Mouse (Mus musculus) stomach, embryonic 16.5 days (tissue): ENCODE data around the gene Kcnip2. TPM values are rescaled to one million over a fixed set of nuclear protein-coding genes. Genes with fewer than 3 reads are reported as not detected.

ENCODE experiments used
- ATAC-seq: fragments of 200-750 bp; cut with Nextera tagmentation; 2 replicates; pipeline ENCODE4 v1.8.0; 2017; ENCODE audit warnings: moderate number of reproducible peaks, moderate TSS enrichment; ENCODE audit not compliant: insufficient read depth, low FRiP score
- H3K27ac ChIP-seq: fragments of 300-500 bp; sonication (generic); 2 replicates; pipeline ENCODE4 v1.5.1; 2014; ENCODE audit warnings: low read length
- H3K27me3 ChIP-seq: fragments of 300-500 bp; sonication (generic); 2 replicates; pipeline ENCODE4 v1.6.1; 2014; ENCODE audit warnings: low read length, control low read depth, mixed read lengths; ENCODE audit not compliant: control insufficient read depth, insufficient read depth
- H3K36me3 ChIP-seq: fragments of 300-500 bp; sonication (generic); 2 replicates; pipeline ENCODE4 v1.6.1; 2014; ENCODE audit warnings: low read length; ENCODE audit not compliant: control insufficient read depth, insufficient read depth
- H3K4me1 ChIP-seq: fragments of 300-500 bp; sonication (generic); 2 replicates; pipeline ENCODE4 v1.6.1; 2014; ENCODE audit warnings: low read length, control low read depth, mixed read lengths; ENCODE audit not compliant: control insufficient read depth, insufficient read depth
- H3K4me2 ChIP-seq: fragments of 300-500 bp; sonication (generic); 2 replicates; pipeline ENCODE4 v1.6.1; 2014; ENCODE audit warnings: low read depth, low read length, mixed read lengths
- H3K4me3 ChIP-seq: fragments of 300-500 bp; sonication (generic); replicated peaks from 2 replicates; pipeline ENCODE4 v1.5.1; 2014; ENCODE audit warnings: mild to moderate bottlenecking, low read length
- H3K9ac ChIP-seq: fragments of 300-500 bp; sonication (generic); 2 replicates; pipeline ENCODE4 v1.6.1; 2014; ENCODE audit warnings: low read length
- H3K9me3 ChIP-seq: fragments of 300-500 bp; sonication (generic); replicated peaks from 2 replicates; pipeline ENCODE4 v1.6.1; 2016; ENCODE audit warnings: low read length, control low read depth; ENCODE audit not compliant: control insufficient read depth
- WGBS: fragments of 180-500 bp; shearing (Covaris S2); extraction: QIAGEN DNeasy Blood & Tissue Kit; methylation state at CpG from one replicate; pipeline ENCODE4 v1.1.7; 2014; 5-methylcytosine and 5-hydroxymethylcytosine counted together
- polyA plus RNA-seq: library from polyadenylated mRNA; unstranded; fragments of >200 nt; fragmentation: Nextera tagmentation; extraction: Ambion mirVana; gene quantifications from 2 replicates; pipeline ENCODE4 v1.2.1, GENCODE M21; 2015

The Kcnip2 gene
- polyA plus RNA-seq, 1 experiment from 2014 or later: 2.6 TPM

DNA sequence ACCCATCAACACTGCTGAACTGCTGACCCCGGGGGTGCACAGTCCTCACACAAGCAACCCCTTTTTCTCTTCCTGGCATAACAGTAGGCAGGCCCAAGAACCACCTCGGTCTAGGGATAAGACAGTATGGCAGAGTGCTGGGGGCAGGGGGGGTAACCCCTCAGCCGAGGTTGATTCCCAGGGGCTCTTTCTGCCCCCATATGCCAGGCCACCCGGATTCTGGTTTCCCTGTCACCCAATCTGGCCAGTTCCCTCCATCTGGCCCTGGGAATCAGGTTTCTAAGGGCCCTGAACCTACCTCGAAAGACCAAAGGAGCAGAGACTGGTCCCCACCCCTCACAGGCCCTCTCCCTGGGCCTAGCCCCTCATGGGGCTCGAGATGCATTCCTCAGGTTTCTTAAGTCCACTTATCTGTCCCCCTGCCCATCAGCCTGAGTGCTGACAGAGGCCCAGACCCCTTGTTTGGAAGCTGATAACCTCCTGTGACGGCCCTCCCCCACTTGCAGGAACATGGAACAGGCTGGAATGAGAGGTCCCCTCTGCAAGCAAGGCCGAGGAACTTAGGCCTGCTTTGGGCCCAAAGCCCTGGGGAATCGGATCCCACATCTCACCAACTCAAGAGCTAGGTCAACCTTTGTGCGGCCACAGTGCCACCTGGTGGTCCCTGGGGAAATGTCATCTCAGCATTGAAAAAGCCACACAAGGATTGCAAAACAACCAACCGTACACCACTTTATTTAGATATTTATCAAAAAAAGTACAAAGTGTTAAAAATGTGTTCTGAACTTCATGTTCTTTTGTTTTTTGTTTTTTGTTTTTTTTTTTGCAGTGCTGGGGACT is 68.6 kb downstream of the Kcnip2 start:
- H3K4me2 ChIP-seq: no peak overlapping the region
- peaks cover 39% of the 10 kb centered on the region for H3K27me3 ChIP-seq
- no peak for ATAC-seq
- H3K27ac ChIP-seq: no peak overlapping the region
- no peaks in the 10 kb centered on the region for H3K36me3 ChIP-seq
- H3K9ac ChIP-seq: 0 out of 2 replicates have a peak overlapping the region, but pooled peaks have one; percentile 14
- H3K4me1 ChIP-seq: peaks cover 21% of the 10 kb centered on the region
- H3K4me3 ChIP-seq: no peak overlapping the region
- no peaks in the 10 kb centered on the region for H3K9me3 ChIP-seq
- WGBS: 20% methylated on average over 11 of the region's 11 CpGs

- 17% methylated on average over 29 of the region's 29 CpGs for WGBS
- Histone ChIP-seq H3K9ac (no peak overlapping the region), H3K4me2 (0 out of 2 replicates have a peak overlapping the region, but pooled peaks have one; percentile 8), H3K4me1 (peaks cover 28% of the 10 kb centered on the region), H3K27ac (no peak overlapping the region), H3K4me3 (0 out of 2 replicates have a peak overlapping the region, but pooled peaks have one; percentile 2), H3K36me3 (no peaks in the 10 kb centered on the region), H3K9me3 (no peaks in the 10 kb centered on the region), H3K27me3 (peaks cover 48% of the 10 kb centered on the region)
- peak; percentile 24; the same call in 1 of the 2 replicates for ATAC-seq
Observed at GRCm38 (mm10) chr19:45746153-45747020, 69.5 kb downstream of the Kcnip2 start.

DNA sequence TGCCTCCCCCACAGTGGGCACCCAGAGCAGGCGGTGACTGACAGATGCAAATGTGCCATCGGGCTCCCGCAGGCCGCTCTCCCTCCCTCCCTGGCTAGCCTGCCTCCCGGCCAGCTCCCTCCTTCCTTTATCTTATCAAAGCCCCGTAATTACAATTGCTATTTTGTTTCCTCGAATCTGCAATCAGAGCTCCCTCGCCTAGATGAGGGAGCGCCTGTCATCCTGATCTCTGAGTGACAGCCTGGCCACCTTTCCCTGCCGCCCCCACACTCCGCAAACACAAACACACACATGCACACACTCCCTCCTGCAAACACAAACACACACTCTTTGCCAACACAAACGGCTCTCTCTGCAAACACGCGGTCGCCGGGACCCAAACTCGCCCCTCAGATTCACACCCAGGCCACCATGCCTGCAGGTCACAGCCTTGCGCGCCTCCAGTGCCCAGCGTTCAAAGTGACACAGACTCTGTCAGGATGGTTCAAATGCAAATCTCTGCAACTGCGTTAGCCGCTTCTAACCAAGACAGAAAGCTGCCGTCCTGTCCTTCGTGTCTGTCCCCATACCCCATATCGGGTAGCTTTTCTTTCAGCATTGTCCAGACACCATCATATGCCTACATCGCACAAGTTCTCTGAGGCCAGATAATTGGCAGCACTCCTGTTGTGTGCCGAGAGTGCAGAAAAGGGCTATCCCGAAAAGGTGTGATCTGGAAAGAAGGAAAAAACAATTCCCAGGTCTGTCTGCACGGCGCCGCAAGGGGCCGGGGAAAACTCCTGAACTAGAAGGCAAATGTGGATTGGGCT is 70.3 kb downstream of the Kcnip2 start:
- Histone ChIP-seq H3K4me1 (peaks cover 28% of the 10 kb centered on the region), H3K9ac (no peak overlapping the region), H3K36me3 (no peaks in the 10 kb centered on the region), H3K27me3 (peaks cover 56% of the 10 kb centered on the region), H3K4me3 (peak overlapping the region; percentile 2; the same call in 1 of the 2 replicates), H3K4me2 (0 out of 2 replicates have a peak overlapping the region, but pooled peaks have one; percentile 8), H3K9me3 (no peaks in the 10 kb centered on the region), H3K27ac (no peak overlapping the region)
- no peak for ATAC-seq
- WGBS: 9% methylated on average over 32 of the region's 32 CpGs

GRCm38 (mm10) chr19:45743619-45744018 is 72.2 kb downstream of the Kcnip2 start:
- peaks cover 27% of the 10 kb centered on the region for H3K4me1 ChIP-seq
- H3K27me3 ChIP-seq: peaks cover 73% of the 10 kb centered on the region
- 31% methylated on average over 7 of the region's 7 CpGs for WGBS
- no peak overlapping the region for H3K27ac ChIP-seq
- H3K4me2 ChIP-seq: no peak overlapping the region
- H3K9ac ChIP-seq: no peak overlapping the region
- ATAC-seq: no peak
- H3K4me3 ChIP-seq: no peak overlapping the region
- no peaks in the 10 kb centered on the region for H3K36me3 ChIP-seq
- H3K9me3 ChIP-seq: no peaks in the 10 kb centered on the region

GRCm38 (mm10) chr19:45742984-45743575 is 72.8 kb downstream of the Kcnip2 start:
- peak overlapping the region; percentile 45; the same call in 1 of the 2 replicates for H3K9ac ChIP-seq
- no peaks in the 10 kb centered on the region for H3K36me3 ChIP-seq
- H3K27me3 ChIP-seq: peaks cover 79% of the 10 kb centered on the region
- H3K4me2 ChIP-seq: peak overlapping the region; percentile 67
- H3K4me3 ChIP-seq: peak overlapping the region; percentile 41
- H3K27ac ChIP-seq: no peak overlapping the region
- 4% methylated on average over 24 of the region's 44 CpGs for WGBS
- peaks cover 22% of the 10 kb centered on the region for H3K4me1 ChIP-seq
- no peaks in the 10 kb centered on the region for H3K9me3 ChIP-seq
- ATAC-seq: no peak

- Histone ChIP-seq H3K27ac (no peak within 1 kb of the TSS), H3K27me3 (peaks cover 84% of the 10 kb centered on the region), H3K36me3 (no peaks in the 10 kb centered on the region), H3K9ac (peak within 1 kb of the TSS; percentile 45; the same call in 1 of the 2 replicates), H3K9me3 (no peaks in the 10 kb centered on the region), H3K4me3 (peak within 1 kb of the TSS; percentile 41), H3K4me2 (peak within 1 kb of the TSS; percentile 67), H3K4me1 (peaks cover 23% of the 10 kb centered on the region)
- under 1% methylated on average over 57 of the region's 68 CpGs for WGBS
- ATAC-seq: no peak
Observed at GRCm38 (mm10) chr19:45742218-45742983, 73.5 kb downstream of the Kcnip2 start, which contains the start of gene Fgf8. TSS of gene Fgf8 (minus strand) at chr19:45742915.
